Mouse (Mus musculus) CD4-positive, CD25-positive, alpha-beta regulatory T cell, adult 2 months (primary cell): ENCODE results near the gene Cacna2d1.

Source experiments
- DNase-seq: peaks from one replicate; pipeline ENCODE4 v3.0.0-alpha.2; 2012; ENCODE audit warnings: low read depth, low spot score

Gene Cacna2d1

DNA sequence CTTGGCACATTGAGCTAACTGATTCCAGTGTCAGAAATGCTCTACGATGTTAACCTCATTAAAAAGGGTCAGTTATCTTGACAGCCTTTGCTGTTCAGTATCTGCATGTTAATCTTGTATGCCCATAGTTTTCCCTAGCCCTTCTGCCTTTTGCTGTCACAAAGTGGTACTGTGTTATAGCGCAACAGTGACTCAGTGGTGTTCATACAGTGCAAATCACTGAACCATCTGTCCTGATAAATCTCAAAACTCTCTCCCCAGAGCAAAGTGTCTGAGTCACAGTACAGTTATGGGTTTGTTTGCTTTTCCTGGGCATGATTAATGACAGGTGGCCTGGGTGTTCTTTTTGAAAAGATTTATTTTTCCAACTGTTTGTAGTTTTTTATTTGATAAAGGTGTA lies 122.3 kb downstream of the Cacna2d1 start:
- DNase-seq = no peak

DNA sequence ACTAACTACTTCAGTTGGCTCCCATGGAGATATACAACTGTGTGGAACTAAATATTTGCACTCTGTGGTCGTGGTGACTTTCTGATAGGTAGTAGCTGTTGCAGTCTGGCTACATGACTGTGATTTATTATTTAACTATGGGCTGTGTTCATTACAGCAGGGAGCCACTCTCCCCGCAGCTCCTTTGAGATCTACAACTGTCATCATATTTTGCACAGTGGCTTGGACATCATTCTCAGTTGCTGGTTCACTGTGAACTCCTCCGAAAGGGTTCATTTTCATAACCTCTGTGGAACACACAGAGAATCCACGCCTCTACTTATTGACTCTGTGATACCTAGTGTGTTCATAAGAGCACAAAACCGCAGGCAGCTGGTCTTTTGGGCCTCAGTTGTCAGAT lies 128.3 kb downstream of the Cacna2d1 start:
- no peak for DNase-seq

DNA sequence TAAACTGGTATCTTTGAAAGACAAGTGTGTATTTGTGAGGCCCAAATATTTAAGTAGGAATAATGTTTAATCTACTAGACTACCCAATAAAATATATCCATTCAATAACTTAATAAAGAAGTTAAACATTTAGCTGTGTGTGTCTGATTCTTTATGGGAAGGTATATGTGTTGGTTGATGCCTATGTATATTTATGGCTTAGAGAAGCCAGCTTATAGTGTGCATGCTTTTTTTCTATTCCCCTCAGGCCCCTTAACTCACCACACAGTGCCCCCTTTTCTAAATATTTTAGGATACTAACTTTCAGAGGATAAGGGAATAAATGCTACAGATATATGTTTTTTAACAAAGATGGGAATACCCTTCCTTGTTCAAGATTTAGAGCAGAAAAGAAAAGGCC lies 128.8 kb downstream of the Cacna2d1 start:
- no peak for DNase-seq

DNA sequence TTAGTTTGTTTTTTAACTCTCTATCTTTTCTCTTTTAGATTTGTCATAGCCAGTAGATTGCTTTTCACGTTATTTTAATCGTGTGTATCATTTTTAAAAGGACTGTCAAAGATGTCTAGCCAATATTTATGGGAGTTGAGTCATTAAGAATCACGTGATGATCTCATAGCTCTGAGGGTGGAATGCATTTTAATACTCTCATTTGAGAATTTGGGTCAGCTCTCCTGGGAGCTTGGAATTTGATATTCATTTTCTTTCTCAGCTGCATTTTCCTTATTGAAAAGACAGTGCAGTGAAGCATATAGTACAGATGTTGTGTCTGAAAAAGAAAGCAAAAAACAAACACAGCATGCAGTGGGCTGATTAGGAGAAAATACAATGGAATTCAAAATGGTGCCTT lies 129.5 kb downstream of the Cacna2d1 start:
- DNase-seq = no peak

DNA sequence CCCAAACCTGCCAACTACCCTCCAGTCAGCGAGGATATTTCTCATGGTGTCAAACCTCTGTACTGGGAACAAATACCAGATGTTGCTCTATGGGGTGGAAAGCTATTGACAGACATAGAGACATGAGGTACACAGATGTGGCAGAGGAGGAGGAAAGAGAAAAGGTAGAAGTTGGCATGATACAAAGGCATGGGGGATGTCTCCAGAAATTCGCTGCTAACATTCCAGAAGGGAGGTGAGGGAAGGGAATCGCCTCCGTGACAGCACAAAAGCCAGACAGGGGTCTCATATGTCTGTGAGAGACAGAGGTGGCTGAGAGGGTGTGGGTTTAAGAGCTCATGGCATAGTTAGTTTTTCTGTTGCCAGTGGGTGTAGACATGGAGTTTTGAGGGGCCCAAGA lies 131.3 kb downstream of the Cacna2d1 start:
- no peak for DNase-seq

DNA sequence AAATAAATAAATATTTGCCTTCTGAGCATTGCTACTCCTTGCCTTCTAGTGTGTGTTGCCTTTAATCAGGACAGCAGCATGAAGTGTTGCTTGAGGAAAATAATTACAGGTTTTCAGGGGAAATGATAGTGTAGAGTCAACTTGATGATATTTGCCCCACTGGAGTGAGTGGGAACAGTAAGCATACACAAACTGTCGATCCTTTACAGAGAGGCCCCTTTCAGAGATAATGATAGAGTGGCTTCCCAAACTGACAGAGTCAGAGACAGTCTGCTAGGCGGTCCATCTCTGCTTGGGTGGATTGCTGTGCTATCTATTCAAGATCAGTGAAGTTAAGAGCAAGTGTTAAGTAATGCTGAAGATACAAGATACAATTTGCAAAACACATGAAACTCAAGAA lies 147.8 kb downstream of the Cacna2d1 start:
- DNase-seq = no peak

DNA sequence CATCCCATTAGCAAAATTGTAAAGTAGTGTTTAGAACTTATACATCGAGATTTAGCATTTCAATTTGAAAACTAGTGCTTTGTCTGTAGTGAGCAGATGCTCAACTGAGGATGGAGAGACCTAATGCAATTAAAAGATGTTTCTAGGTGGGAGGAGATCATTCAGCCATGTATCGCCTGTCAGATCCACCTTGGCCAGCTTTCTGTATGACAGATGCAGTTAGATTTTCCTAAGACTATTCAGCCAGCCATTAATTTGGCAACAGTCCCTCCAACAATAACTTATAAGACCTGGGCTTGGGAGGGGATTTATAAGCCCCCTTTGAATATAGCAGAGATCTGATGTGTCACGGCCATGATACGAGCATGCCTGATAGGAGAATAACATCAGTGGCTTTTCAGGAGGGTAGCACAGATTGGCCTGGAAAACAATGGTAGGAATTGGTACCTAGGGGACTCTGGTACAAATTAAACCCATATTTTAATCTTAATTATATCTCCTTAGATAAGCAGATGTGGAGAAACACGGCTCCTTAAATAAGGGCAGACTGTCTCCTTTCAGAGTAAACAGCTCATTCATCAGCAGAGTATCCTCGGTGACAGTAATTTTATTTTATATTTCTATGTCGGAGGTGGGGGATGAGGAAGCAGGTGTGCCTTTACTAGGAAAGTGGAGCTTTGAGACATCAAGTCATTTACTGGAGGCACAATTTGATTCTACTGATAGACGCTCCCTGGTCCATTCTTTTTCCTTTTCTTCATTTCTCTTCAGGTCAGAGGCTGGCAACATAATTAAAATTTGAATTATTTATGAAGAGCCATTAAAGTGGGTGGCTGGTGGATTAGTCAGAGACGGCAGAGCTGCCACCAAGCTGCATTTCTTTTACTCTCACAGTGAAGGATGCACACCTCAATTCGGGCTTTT lies 152.8 kb downstream of the Cacna2d1 start:
- DNase-seq = no peak

DNA sequence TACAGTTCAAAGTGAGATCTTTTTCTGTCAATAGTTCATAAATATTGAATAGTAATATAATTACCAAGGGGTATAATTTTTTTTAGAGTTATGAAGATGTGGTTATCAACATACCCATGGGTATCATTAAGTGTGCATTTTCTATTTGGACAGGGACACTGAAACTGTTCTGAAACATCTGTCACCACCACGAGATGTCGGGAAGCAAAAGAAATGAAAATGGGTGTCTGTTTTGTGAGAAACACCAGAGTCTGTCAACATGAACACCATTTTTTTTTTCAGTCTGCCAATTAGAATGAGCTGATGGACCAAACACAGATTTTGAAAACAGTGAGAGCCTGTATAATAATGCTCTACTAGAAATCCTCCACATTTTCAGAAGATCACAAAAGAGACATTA lies 153.5 kb downstream of the Cacna2d1 start:
- DNase-seq = no peak

DNA sequence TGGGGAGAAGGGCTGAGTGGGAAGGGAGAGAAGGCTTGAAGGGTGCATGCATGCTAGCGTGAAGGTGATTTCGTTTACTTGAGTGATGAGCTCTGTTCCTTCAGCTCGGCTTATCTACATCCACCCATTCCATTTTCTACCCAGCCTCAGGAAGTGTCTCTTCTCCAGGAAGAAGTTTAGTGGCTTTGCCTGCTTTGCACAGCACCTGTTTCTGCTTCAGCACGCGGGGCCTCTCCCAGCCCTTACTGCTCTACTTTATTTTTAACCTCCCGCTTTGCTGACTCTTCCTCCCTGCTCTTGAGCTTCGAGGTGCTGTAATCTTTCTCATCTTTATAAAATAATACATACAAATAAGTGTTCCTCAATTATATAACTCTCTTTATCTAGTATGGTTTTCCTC lies 158.0 kb downstream of the Cacna2d1 start:
- DNase-seq = no peak

DNA sequence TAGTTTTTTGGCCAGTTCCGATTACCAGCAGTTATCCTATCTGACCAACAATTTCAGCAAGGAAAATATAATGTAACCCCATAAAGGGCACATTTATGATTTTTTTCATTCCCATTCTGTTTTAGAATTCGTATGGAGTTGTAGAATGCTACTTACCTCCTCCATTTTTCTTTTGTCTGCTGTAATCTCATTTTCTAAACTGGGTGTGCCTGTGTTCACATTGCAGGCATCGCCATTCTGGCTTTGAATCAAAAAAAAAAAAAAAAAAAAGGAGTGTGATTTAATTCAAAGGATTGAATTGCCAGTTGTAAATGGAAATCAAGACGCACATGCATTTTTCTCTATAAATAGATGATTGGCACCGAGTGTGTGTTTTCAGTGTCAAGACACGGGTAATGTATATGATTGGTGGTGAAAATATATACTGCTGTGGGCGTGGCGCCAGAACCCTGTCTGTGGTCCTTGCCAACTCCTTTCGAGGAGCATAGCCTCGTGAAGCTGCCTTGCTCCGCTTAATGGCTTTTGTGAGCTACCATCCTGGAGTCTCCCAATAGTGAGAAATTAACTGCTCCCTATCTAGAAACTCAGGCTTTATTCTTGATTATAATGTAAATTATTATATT lies 158.7 kb downstream of the Cacna2d1 start:
- DNase-seq = no peak

DNA sequence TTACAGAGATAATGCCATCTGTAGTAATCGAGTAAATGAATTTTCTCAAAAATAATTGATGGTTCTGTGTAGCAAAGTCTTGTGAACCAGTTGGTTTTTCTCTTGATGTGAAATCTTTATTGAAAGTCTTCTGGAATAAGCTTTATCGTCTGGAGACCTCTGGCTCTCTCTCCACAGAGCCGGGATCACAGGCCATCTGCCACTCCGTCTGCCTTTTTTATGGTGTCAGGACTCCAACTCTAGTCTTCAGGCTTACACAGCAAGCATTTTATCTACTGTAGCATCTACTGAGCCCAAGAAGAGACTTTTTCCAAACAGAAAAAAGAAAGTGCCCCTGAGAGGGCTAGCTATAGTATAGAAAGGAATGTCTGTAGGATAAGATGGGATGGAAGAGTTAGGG lies 160.9 kb downstream of the Cacna2d1 start:
- no peak for DNase-seq

DNA sequence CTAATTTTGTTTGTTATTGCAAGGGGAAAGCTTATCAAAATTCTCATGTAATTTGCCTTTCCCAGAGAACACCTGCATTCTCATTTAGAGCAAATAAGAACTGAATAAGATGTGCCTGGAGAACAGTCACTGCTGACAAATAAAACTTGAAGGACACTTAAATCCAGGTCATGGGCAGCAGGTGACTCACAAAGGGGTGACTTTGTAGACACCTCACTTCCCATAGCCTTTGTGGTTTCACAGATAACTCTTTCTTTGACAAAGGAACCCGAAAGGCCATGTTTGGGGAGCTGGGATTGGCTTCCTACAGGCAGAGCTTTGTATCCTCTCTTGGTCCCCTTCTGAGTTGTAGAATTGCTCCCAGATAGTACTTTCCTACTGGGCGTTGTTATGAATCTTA lies 164.3 kb downstream of the Cacna2d1 start:
- no peak for DNase-seq

DNA sequence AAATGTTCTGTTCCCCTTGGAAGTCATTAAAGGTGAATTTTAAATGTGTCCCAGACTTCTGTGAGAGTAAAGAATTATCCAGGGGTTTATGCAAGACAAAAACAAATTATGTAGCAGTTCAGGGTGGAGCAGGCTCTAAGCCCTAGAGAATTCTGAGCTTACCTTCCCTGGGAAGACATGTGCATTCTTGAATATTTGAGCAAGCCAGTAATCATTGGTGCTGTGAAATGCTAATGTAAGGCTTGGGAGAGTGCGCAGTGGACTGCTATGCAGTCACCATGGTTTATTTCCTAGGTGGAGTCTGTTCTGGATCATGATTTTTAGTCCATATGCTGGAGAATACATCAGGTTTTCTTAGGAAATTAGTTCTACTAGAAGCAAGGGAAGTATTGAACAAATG lies 167.3 kb downstream of the Cacna2d1 start:
- no peak for DNase-seq

DNA sequence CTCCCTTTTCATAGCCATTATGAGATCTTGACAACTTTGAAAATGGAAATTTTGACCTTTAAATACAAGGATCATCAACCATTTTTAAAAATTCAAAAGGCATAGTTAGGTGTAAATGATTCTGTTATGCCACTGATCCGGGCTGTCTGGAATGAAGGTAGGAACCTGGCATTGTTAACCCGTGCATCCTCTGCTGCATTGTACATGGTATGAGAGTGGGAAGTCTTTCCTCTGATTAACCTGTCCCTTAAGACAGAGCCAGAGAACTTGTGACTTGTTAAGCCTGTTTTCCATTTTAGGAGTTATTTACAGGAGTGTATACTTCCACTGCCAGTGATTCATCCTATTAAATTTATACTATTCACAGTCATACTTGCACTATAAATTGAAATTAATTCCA lies 171.2 kb downstream of the Cacna2d1 start:
- no peak for DNase-seq

DNA sequence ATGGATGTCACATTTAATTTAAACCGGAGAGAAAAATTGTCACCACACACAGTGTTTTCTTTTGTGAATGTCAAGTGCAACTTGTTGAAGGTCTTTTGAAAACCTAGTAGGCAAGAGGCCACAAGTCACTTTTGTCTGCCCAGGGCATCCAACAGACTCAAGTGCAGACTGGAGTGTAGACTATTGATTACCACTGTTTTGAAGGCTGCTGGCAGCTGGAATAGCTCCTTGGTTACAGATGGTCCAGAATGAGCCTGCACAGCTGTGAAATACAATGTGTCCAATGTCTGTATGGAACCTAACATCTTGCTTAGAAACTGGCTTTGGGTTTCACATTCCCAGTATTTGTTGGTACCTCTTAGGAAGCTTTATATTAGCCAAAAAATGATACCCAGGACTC lies 176.2 kb downstream of the Cacna2d1 start:
- DNase-seq = no peak

DNA sequence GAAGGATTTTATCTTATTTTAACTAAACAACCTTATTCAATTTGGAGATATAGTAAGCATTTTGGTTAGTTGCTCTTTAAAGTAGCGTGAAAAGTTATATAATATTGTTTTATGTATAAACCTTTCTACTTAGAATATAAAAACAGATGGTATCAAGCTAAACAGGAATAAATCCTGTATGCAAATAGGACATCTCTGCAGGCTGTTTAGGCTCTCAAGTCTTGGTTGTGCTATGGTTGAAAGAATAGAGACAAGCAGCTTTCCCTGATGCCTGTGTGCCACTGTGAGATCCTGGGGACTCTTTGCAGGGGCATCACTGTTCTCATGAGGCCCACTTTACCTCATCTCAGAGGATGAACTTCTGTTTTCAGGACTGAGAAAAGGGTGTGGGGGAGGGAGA lies 179.4 kb downstream of the Cacna2d1 start:
- no peak for DNase-seq

DNA sequence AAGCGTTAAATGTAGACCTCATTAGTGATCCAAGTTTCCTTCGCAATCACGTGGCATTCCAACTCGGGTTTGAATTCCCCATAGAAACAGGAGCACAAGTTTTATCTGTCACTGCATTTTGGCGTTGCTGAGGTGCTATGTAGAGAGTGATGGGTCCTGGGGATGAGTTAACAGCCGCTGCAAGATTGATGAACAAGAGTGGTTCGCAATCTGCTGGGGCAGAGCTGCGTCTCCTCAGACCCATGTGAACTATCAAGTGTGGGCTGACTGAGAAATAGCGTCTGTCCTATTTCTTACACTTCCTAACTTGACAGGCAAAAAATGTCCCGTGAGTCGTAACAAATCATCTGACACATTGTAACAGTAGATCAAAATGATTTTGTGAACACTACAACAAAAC lies 186.8 kb downstream of the Cacna2d1 start:
- DNase-seq = no peak

DNA sequence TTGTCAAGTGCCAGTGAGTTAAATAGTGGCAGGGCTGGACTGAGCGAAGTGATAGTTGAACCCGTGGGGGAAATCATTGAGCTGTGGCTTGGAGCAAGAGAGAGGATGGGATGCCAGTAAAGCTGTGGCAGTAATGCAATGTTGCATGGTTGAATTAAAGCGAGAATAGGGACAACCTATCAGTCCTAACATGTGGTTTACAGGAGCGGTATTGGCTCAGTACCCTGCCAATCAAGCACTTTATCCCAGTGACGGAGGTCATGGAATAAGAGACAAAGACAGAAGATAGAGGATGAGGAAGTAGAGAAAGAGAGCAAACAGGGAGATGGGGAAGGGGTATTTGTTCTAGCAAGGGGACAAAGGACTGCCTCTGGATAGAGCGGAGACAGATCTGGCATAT lies 187.6 kb downstream of the Cacna2d1 start:
- no peak for DNase-seq

DNA sequence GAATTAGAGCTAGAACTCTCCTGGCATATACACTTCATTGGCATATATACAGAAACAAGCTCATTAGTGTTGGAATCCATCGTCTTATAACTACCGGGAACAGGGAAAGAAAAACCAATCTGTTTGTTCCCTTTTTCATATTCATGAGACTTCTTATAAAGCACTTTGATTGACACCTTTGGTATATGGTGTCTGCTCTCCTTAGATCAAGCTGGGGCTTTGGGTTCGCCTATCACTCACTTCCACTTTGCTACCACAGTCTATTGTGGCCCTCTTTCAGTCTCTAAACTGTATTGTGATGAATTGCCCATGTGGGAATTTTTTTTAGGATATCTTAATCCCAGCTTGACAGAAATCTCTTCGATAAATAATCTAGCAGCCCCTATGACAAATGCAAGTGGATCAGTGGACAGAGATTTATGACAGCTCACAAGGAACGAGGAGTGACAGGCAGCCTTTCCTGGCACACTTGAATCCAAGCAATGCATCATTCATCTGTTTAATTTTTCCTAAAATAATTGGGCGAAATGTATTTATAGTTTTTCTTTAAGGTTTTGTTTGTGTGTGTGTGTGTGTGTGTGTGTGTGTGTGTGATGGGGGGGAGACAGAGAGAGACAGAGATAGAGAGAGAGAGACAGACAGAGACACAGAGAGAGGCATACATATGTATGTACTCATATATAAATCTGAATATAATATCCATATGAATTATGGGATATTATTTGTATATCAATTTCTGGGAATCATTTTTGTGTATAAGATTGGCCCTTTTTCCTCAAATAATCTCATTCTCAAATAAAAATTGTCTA lies 200.0 kb downstream of the Cacna2d1 start:
- no peak for DNase-seq

DNA sequence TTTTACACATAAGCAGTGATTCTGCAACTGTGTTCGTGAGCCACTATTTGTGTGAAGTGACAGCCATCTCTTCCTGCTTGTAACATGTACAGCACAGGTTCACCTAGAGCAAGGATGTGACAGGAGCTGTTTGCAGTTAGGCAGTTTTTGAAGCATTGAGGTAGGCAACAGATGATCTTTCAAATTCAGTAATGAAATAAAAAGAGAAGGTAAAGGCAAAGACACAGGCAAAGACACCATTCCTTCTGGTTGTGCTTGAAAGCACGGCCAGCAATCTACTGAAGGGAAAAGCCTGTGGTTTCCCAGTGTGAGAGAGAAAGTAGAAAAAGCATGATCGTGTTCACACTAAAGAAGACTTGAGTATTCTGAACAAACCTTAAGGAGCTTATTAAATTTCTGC lies 201.5 kb downstream of the Cacna2d1 start:
- DNase-seq = no peak

DNA sequence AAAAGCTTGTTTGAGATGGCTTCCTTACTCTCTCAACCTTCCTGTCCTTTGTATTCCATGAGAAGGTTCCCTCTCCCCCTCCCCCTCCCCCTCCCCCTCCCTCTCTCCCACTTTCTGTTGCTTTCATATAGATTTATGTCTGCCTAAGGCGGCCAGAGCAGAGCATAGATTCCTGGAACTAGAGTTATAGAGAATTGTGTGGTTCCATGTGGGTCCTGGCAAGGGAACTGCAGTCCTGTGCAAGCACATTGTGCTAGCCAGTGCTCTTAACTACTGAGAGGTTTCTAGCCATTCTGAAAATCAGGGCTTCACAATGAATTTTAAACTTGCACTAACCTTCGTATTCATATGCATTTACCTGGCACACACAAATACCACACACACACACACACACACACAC lies 202.3 kb downstream of the Cacna2d1 start:
- no peak for DNase-seq

DNA sequence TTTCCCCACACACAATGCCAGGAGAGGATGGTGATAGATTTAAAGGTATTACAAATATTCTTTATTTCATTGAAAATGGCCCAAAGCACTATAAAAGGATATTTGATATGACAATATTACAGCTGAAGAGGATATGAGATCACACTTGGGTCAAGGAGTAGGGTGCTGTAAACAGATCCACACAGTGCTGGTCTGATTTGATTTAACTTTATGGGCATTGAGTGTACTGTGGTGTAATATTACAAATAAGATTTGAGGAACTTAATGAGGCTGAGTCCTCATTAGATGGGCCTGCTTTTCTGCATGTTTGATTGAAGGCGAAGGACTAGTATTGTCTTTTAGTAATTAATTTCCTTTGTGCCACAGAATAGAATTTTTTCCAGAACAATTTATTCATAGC lies 212.1 kb downstream of the Cacna2d1 start:
- DNase-seq = no peak
